Mouse (Mus musculus) stomach, embryonic 15.5 days (tissue): ENCODE measurements around the gene Alkal2. TPM values are rescaled to one million over a fixed set of nuclear protein-coding genes. Genes with fewer than 3 reads are reported as not detected.

Source experiments
- ATAC-seq: fragments of 200-750 bp; cut with Nextera tagmentation; 2 replicates; pipeline ENCODE4 v1.8.0; 2017; ENCODE audit warnings: low read depth, moderate number of reproducible peaks, moderate TSS enrichment; ENCODE audit not compliant: insufficient read depth, low FRiP score
- H3K27ac ChIP-seq: fragments of 300-500 bp; sonication (generic); 2 replicates; pipeline ENCODE4 v1.5.1; 2015; ENCODE audit warnings: mild to moderate bottlenecking, inconsistent platforms
- H3K27me3 ChIP-seq: fragments of 300-500 bp; sonication (generic); replicated peaks from 2 replicates; pipeline ENCODE4 v1.6.1; 2015; ENCODE audit warnings: inconsistent platforms
- H3K36me3 ChIP-seq: fragments of 300-500 bp; sonication (generic); 2 replicates; pipeline ENCODE4 v1.6.1; 2015; ENCODE audit warnings: inconsistent platforms
- H3K4me1 ChIP-seq: fragments of 300-500 bp; sonication (generic); 2 replicates; pipeline ENCODE4 v1.6.1; 2015; ENCODE audit warnings: inconsistent platforms
- H3K4me2 ChIP-seq: fragments of 300-500 bp; sonication (generic); 2 replicates; pipeline ENCODE4 v1.6.1; 2015; ENCODE audit warnings: mild to moderate bottlenecking, inconsistent platforms
- H3K4me3 ChIP-seq: fragments of 300-500 bp; sonication (generic); replicated peaks from 2 replicates; pipeline ENCODE4 v1.5.1; 2015; ENCODE audit warnings: inconsistent platforms
- H3K9ac ChIP-seq: fragments of 300-500 bp; sonication (generic); 2 replicates; pipeline ENCODE4 v1.6.1; 2015; ENCODE audit warnings: inconsistent platforms
- H3K9me3 ChIP-seq: fragments of 300-500 bp; sonication (generic); 2 replicates; pipeline ENCODE4 v1.6.1; 2016; ENCODE audit warnings: inconsistent platforms
- WGBS: fragments of 180-500 bp; shearing (Covaris S2); methylation state at CpG from one replicate; pipeline ENCODE4 v1.1.7; 2015; 5-methylcytosine and 5-hydroxymethylcytosine counted together
- polyA plus RNA-seq: library from polyadenylated mRNA; unstranded; fragments of >200 nt; fragmentation: Nextera tagmentation; extraction: Ambion mirVana; gene quantifications from 2 replicates; pipeline ENCODE4 v1.2.1, GENCODE M21; 2015

Alkal2 gene
- polyA plus RNA-seq, 1 experiment from 2014 or later = 1.8 TPM

GRCm38 (mm10) chr12:30933299-30933698 lies 49.2 kb downstream of the Alkal2 start:
- H3K9ac ChIP-seq = no peak overlapping the region
- H3K27ac ChIP-seq = no peak overlapping the region
- WGBS = 82% methylated on average over 2 of the region's 2 CpGs
- no peaks in the 10 kb centered on the region for H3K36me3 ChIP-seq
- H3K9me3 ChIP-seq = no peaks in the 10 kb centered on the region
- H3K27me3 ChIP-seq = no peaks in the 10 kb centered on the region
- no peak overlapping the region for H3K4me3 ChIP-seq
- no peak for ATAC-seq
- H3K4me2 ChIP-seq = no peak overlapping the region
- H3K4me1 ChIP-seq = no peaks in the 10 kb centered on the region

GRCm38 (mm10) chr12:30936899-30937298 lies 52.8 kb downstream of the Alkal2 start:
- WGBS = 67% methylated on average over 2 of the region's 2 CpGs
- Histone ChIP-seq H3K27me3 (no peaks in the 10 kb centered on the region), H3K4me3 (no peak overlapping the region), H3K9ac (no peak overlapping the region), H3K36me3 (no peaks in the 10 kb centered on the region), H3K9me3 (no peaks in the 10 kb centered on the region), H3K4me2 (no peak overlapping the region), H3K27ac (no peak overlapping the region), H3K4me1 (no peaks in the 10 kb centered on the region)
- ATAC-seq = no peak

Other genes with a start within 250 kb of the Alkal2 start
- gene Acp1, start 27.3 kb downstream of the Alkal2 start, polyA plus RNA-seq = 151 and 164 TPM in 2 replicates
- 25.7 and 28.4 TPM in 2 replicates for gene Sh3yl1, start 27.3 kb downstream of the Alkal2 start, polyA plus RNA-seq
- gene Fam110c, start 189.5 kb downstream of the Alkal2 start, polyA plus RNA-seq = 10.1 and 11.2 TPM in 2 replicates